Mouse (Mus musculus): Measurements from ENCODE around the gene Dock8.

Dock8 gene

GRCm38 (mm10) chr19:25062188-25062856 is 63.0 kb downstream of the Dock8 start:
- no peak for DNase-seq (ENCODE audit: low spot score)

GRCm38 (mm10) chr19:25062857-25063240 is 63.5 kb downstream of the Dock8 start:
- DNase-seq (ENCODE audit: low spot score) = no peak

- DNase-seq (ENCODE audit: low spot score) = no peak
Observed at GRCm38 (mm10) chr19:25066229-25066628, 66.9 kb downstream of the Dock8 start.

- DNase-seq (ENCODE audit: low spot score) = no peak
Observed at GRCm38 (mm10) chr19:25068518-25068917, 69.2 kb downstream of the Dock8 start.

- DNase-seq (ENCODE audit: low spot score) = no peak
Observed at GRCm38 (mm10) chr19:25072521-25072920, 73.2 kb downstream of the Dock8 start.

- DNase-seq (ENCODE audit: low spot score) = peak; percentile 56
Observed at GRCm38 (mm10) chr19:25074741-25075140, 75.4 kb downstream of the Dock8 start.

GRCm38 (mm10) chr19:25077636-25078035 is 78.3 kb downstream of the Dock8 start:
- no peak for DNase-seq (ENCODE audit: low spot score)

- DNase-seq (ENCODE audit: low spot score) = no peak
Observed at GRCm38 (mm10) chr19:25078130-25078529, 78.8 kb downstream of the Dock8 start.

GRCm38 (mm10) chr19:25080166-25080565 is 80.8 kb downstream of the Dock8 start:
- DNase-seq (ENCODE audit: low spot score) = no peak

- DNase-seq (ENCODE audit: low spot score) = no peak
Observed at GRCm38 (mm10) chr19:25082839-25083238, 83.5 kb downstream of the Dock8 start.

- DNase-seq (ENCODE audit: low spot score) = no peak
Observed at GRCm38 (mm10) chr19:25087181-25087580, 87.8 kb downstream of the Dock8 start.

GRCm38 (mm10) chr19:25089746-25090145 is 90.4 kb downstream of the Dock8 start:
- no peak for DNase-seq (ENCODE audit: low spot score)

- DNase-seq (ENCODE audit: low spot score) = no peak
Observed at GRCm38 (mm10) chr19:25095135-25095534, 95.8 kb downstream of the Dock8 start.

GRCm38 (mm10) chr19:25096316-25096715 is 97.0 kb downstream of the Dock8 start:
- DNase-seq (ENCODE audit: low spot score) = no peak

GRCm38 (mm10) chr19:25096986-25097385 is 97.7 kb downstream of the Dock8 start:
- DNase-seq (ENCODE audit: low spot score) = peak; percentile 72

GRCm38 (mm10) chr19:25097506-25097905 is 98.2 kb downstream of the Dock8 start:
- DNase-seq (ENCODE audit: low spot score) = no peak

GRCm38 (mm10) chr19:25097951-25098350 is 98.6 kb downstream of the Dock8 start:
- DNase-seq (ENCODE audit: low spot score) = no peak

- no peak for DNase-seq (ENCODE audit: low spot score)
Observed at GRCm38 (mm10) chr19:25098941-25099340, 99.6 kb downstream of the Dock8 start.

- no peak for DNase-seq (ENCODE audit: low spot score)
Observed at GRCm38 (mm10) chr19:25105682-25106081, 106.3 kb downstream of the Dock8 start.

GRCm38 (mm10) chr19:25106315-25106714 is 107.0 kb downstream of the Dock8 start:
- no peak for DNase-seq (ENCODE audit: low spot score)

- no peak for DNase-seq (ENCODE audit: low spot score)
Observed at GRCm38 (mm10) chr19:25107417-25107816, 108.1 kb downstream of the Dock8 start.

GRCm38 (mm10) chr19:25111591-25112233 is 112.4 kb downstream of the Dock8 start:
- DNase-seq (ENCODE audit: low spot score) = no peak

- no peak for DNase-seq (ENCODE audit: low spot score)
Observed at GRCm38 (mm10) chr19:25116981-25117380, 117.6 kb downstream of the Dock8 start.

- DNase-seq (ENCODE audit: low spot score) = no peak
Observed at GRCm38 (mm10) chr19:25122417-25122816, 123.1 kb downstream of the Dock8 start.

Measured in urinary bladder, postnatal 14 days (tissue).